Mouse (Mus musculus): ENCODE measurements around the gene H2-M10.2. TPM values are rescaled to one million over a fixed set of nuclear protein-coding genes. Genes with fewer than 3 reads are reported as not detected.

H2-M10.2 gene
- polyA plus RNA-seq, 1 experiment from 2014 or later, result not detected

DNA sequence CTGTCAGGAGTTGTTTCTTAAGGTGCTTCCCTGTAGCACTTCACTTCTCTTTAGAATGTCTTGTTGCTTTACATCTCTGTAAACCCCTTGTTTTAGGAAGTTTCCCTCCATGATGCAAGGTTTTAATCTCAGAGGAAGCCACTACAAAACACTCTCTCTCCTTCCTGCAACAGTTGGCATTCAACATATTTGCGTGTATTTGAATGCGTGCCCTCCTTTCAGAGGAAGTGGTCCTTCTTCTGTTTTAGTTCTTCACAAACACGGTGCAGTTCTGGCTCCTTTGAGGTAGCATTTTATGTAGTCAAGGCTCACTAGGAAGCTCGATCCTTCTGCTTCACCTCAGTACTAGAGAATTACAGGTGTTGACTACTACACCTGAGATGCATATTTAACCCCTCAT is 12.5 kb downstream of the H2-M10.2 start:
- Histone ChIP-seq H3K9me3 (replicated peaks; ENCODE audit: control insufficient read depth, low read length) (no peaks in the 10 kb centered on the region), H3K27me3 (ENCODE audit: control insufficient read depth, insufficient read depth, low read length) (no peaks in the 10 kb centered on the region)
- no peak for ATAC-seq (ENCODE audit: insufficient read depth, low FRiP score)

DNA sequence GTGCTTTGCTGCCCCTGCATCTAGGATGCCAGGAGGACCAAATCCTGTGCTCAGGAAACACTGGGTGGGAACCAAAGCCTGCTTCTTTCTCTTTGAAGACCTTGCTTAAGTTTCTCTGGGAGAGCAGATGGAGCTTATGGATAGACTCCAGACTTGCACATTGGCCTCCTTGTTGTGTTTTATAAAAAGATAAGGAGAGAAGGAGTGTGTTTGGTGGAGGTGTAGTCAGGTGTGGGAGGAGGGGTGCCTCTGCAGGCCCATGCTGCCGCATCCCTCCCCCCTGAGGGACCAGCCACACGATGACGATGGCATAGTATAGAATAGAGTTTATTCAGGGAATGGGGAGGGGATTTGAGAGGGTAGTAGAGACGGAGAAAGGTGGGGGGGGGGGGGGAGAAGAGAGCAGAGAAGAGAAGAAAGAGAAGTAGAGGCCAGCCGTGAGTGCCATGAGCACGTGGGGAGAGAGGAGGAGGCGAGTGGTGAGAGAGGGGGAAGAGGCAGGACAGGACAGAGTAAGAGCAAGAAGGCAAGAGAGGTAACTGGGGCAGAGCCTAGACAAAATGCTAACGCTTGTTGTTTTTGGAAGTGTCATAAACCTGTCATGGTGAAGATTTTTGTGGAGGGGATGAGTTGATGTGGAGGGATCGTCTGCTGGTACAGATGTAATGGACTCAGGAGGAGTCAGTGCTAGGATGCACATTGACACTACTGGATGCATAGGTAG is 13.5 kb downstream of the H2-M10.2 start:
- Histone ChIP-seq H3K27ac (ENCODE audit: low read length) (no peak overlapping the region), H3K9ac (ENCODE audit: low read length) (peak overlapping the region; percentile 99), H3K4me2 (ENCODE audit: low read depth, low read length) (peak overlapping the region; percentile 85), H3K4me1 (ENCODE audit: control insufficient read depth, insufficient read depth, low read length) (peaks cover 22% of the 10 kb centered on the region), H3K4me3 (replicated peaks; ENCODE audit: low read length) (peak overlapping the region; percentile 99), H3K36me3 (ENCODE audit: control insufficient read depth, insufficient read depth, low read length) (peaks cover 4% of the 10 kb centered on the region; the same call in 1 of the 2 replicates), H3K27me3 (ENCODE audit: control insufficient read depth, insufficient read depth, low read length) (no peaks in the 10 kb centered on the region), H3K9me3 (replicated peaks; ENCODE audit: control insufficient read depth, low read length) (no peaks in the 10 kb centered on the region)
- no peak for ATAC-seq (ENCODE audit: insufficient read depth, low FRiP score)
- 78% methylated on average over 9 of the region's 9 CpGs for WGBS

More for the DNA sequence above, 12.5 kb downstream of the H2-M10.2 start:
- Histone ChIP-seq H3K4me3 (replicated peaks; ENCODE audit: low read length) (no peak overlapping the region), H3K4me2 (ENCODE audit: low read depth, low read length) (no peak overlapping the region), H3K9ac (ENCODE audit: low read length) (no peak overlapping the region), H3K36me3 (ENCODE audit: control insufficient read depth, insufficient read depth, low read length) (peaks cover 4% of the 10 kb centered on the region; the same call in 1 of the 2 replicates), H3K4me1 (ENCODE audit: control insufficient read depth, insufficient read depth, low read length) (peaks cover 22% of the 10 kb centered on the region), H3K27ac (ENCODE audit: low read length) (no peak overlapping the region)
- WGBS, result 86% methylated on average over 4 of the region's 4 CpGs

DNA sequence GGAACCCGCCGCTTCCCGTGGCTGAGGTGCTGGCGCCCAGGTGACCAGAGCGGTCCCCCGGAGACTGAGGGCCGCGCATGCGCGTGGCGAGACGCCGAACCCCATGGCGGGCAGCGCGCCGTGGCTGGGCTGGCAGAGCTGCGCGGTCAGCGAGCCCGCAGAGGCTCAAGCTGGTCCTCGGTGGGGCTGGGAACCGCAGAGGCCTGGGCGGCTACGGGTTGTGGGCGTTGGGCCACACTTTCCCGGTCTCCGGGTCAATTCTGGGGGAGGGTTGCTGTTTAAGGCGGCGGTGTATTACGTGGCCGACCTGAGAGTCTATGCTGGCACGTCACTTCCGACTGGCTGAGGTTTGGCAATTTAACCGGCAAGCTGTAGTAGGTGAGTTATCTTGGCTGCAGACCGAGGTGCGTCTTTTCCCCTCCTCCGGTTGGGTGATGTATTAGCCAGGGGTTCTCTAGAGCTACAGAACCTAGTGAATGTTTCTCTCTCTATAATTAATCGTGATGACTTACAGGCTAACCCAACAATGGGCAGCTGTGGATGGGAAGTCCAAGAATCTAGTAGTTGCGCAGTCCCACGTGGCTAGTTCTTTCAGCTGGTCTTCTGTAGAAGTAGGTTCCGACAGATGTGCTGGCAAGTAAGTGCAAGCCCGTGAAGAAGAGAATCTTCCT is 14.6 kb downstream of the H2-M10.2 start, which contains the start of gene Trim39:
Trim39 (minus strand) TSS at position 662 of the 671 bp plus-strand sequence.
- no peaks in the 10 kb centered on the region for H3K27me3 ChIP-seq (ENCODE audit: control insufficient read depth, insufficient read depth, low read length)
- peak within 1 kb of the TSS; percentile 99 for H3K4me3 ChIP-seq (replicated peaks; ENCODE audit: low read length)
- peak within 1 kb of the TSS; percentile 99 for H3K9ac ChIP-seq (ENCODE audit: low read length)
- H3K4me2 ChIP-seq (ENCODE audit: low read depth, low read length), result peak within 1 kb of the TSS; percentile 85
- peaks cover 22% of the 10 kb centered on the region for H3K4me1 ChIP-seq (ENCODE audit: control insufficient read depth, insufficient read depth, low read length)
- H3K27ac ChIP-seq (ENCODE audit: low read length), result peak within 1 kb of the TSS; percentile 93
- WGBS, result under 1% methylated on average over 43 of the region's 43 CpGs
- no peaks in the 10 kb centered on the region for H3K9me3 ChIP-seq (replicated peaks; ENCODE audit: control insufficient read depth, low read length)
- H3K36me3 ChIP-seq (ENCODE audit: control insufficient read depth, insufficient read depth, low read length), result peaks cover 6% of the 10 kb centered on the region; the same call in 1 of the 2 replicates
- ATAC-seq (ENCODE audit: insufficient read depth, low FRiP score), result peak; percentile 87

DNA sequence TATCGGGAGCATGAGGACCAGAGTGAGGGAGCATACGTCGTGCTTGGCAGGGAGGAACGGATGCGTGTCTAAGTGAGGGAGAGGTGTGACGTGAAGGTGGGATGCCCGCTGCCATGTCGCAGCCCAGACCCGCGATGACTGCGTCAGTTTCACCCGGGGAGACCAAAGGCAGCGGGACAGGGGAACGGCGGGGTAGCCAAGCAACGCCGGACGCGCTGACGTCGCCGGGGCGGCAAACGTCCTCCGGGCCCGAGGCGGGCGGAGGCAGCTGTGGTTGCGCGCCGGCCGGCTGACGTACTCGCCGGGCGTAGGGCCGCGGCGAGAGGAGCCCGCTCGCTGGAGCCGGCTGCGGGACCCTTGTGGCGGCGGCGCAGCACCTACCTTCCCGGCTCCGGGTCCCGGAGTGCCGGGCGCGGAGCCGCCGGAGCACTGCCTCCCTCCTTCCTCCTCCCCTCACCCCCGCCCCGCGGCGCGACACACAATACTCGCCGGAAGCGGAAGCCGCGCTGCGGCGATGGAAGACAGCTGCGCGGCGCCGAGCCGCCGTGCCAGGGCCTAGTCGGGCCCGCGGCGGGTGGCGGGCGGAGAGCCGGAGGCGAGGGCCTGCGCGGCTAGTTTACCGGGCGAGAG is 15.2 kb downstream of the H2-M10.2 start:
- H3K4me1 ChIP-seq (ENCODE audit: control insufficient read depth, insufficient read depth, low read length), result peaks cover 22% of the 10 kb centered on the region
- peaks cover 7% of the 10 kb centered on the region; the same call in 1 of the 2 replicates for H3K36me3 ChIP-seq (ENCODE audit: control insufficient read depth, insufficient read depth, low read length)
- under 1% methylated on average over 71 of the region's 84 CpGs for WGBS
- peak overlapping the region; percentile 85 for H3K4me2 ChIP-seq (ENCODE audit: low read depth, low read length)
- H3K9ac ChIP-seq (ENCODE audit: low read length), result peak overlapping the region; percentile 99
- peak overlapping the region; percentile 99 for H3K4me3 ChIP-seq (replicated peaks; ENCODE audit: low read length)
- peak; percentile 94 for ATAC-seq (ENCODE audit: insufficient read depth, low FRiP score)
- no peaks in the 10 kb centered on the region for H3K9me3 ChIP-seq (replicated peaks; ENCODE audit: control insufficient read depth, low read length)
- H3K27me3 ChIP-seq (ENCODE audit: control insufficient read depth, insufficient read depth, low read length), result no peaks in the 10 kb centered on the region
- peak overlapping the region; percentile 93 for H3K27ac ChIP-seq (ENCODE audit: low read length)

DNA sequence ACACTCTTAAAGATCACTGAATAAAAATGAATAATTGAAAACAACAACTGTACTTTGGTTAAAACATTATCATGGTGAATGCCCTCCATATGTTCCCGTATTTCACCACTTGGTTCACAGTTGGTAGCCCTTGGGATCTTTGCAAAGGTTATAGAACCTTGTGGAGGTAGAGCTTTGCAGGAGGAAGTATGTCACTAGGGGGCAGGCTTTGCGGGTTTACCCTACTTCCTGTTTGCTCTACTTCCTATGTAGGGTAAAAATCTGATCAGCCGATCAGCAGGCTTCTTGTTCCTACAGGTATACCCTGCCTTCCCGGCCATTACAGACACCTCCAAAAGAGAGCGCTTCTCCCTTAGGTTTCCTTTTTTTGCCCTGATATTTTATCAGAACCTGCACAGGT is 20.5 kb downstream of the H2-M10.2 start:
- Histone ChIP-seq H3K36me3 (ENCODE audit: control insufficient read depth, insufficient read depth, low read length) (peaks cover 12% of the 10 kb centered on the region), H3K4me1 (ENCODE audit: control insufficient read depth, insufficient read depth, low read length) (peaks cover 3% of the 10 kb centered on the region), H3K4me2 (ENCODE audit: low read depth, low read length) (no peak overlapping the region), H3K27me3 (ENCODE audit: control insufficient read depth, insufficient read depth, low read length) (no peaks in the 10 kb centered on the region), H3K4me3 (replicated peaks; ENCODE audit: low read length) (no peak overlapping the region), H3K27ac (ENCODE audit: low read length) (no peak overlapping the region), H3K9ac (ENCODE audit: low read length) (no peak overlapping the region), H3K9me3 (replicated peaks; ENCODE audit: control insufficient read depth, low read length) (no peaks in the 10 kb centered on the region)
- ATAC-seq (ENCODE audit: insufficient read depth, low FRiP score), result no peak
- 72% methylated on average over 5 of the region's 5 CpGs for WGBS

DNA sequence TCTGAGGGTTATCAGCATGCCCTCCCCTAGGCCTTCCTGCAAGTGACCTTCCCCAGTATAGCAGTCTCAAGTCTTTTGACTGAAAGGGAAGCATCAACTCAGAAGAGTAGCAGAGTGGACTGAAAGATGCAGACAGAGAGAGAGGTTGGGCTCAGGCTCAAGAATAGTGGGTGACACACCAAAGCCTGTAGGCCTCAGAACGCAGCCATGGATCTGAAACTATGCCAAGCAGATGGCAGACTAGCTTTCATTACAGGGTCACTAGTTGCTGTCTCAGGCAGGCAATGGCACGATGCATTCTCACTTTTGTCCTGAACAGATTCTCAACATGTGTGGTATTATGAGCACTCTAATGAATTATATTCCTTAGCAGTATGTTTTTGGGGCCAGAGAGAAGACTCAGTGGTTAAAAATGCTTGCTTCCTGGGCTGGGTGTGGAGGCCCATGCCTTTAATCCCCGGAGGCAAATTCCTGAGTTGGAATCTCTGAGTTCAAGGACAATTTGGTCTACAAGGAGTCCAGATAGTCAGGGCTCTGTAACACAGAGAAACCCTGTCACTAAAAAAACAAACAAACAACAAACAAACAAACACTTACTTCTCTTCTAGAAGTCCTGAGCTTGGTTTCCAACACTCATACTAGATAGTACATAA is 21.9 kb downstream of the H2-M10.2 start:
- Histone ChIP-seq H3K4me3 (replicated peaks; ENCODE audit: low read length) (no peak overlapping the region), H3K4me2 (ENCODE audit: low read depth, low read length) (no peak overlapping the region), H3K9me3 (replicated peaks; ENCODE audit: control insufficient read depth, low read length) (no peaks in the 10 kb centered on the region), H3K9ac (ENCODE audit: low read length) (no peak overlapping the region), H3K36me3 (ENCODE audit: control insufficient read depth, insufficient read depth, low read length) (peaks cover 20% of the 10 kb centered on the region), H3K4me1 (ENCODE audit: control insufficient read depth, insufficient read depth, low read length) (no peaks in the 10 kb centered on the region), H3K27me3 (ENCODE audit: control insufficient read depth, insufficient read depth, low read length) (no peaks in the 10 kb centered on the region), H3K27ac (ENCODE audit: low read length) (no peak overlapping the region)
- WGBS, result 82% methylated on average over 3 of the region's 3 CpGs
- no peak for ATAC-seq (ENCODE audit: insufficient read depth, low FRiP score)

DNA sequence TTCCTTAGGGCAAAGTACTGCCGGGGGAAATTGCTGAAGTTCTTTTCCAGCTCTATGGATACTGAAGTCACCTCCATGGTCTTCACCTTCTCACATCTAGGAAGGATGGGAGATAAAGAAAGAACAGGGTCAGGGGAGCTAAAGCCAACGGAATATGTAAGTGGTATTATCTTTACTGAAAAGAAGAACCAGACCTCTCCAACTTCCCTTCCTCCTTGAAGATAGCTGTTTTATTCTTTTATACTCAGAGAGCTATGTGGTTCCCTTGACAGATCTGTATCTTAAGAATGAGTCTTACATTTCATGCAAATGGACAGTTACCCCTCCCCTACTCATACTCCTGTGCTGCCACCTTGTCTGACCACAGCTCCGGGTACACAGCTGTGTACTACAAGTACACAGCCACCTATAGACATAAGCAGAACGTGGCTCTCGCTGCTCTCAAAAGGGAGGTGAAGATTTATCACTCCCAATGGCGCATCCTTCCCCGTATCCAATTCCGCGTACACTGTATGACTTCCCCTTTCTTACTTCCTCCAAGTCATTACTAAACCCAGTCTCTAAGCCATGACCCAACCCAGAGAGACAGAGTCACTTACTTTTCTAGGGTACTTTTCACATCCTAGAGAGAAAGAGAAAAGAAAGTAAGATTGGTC is 24.7 kb downstream of the H2-M10.2 start:
- Histone ChIP-seq H3K4me1 (ENCODE audit: control insufficient read depth, insufficient read depth, low read length) (no peaks in the 10 kb centered on the region), H3K4me3 (replicated peaks; ENCODE audit: low read length) (no peak overlapping the region), H3K9me3 (replicated peaks; ENCODE audit: control insufficient read depth, low read length) (no peaks in the 10 kb centered on the region), H3K4me2 (ENCODE audit: low read depth, low read length) (no peak overlapping the region), H3K27ac (ENCODE audit: low read length) (no peak overlapping the region), H3K9ac (ENCODE audit: low read length) (no peak overlapping the region), H3K27me3 (ENCODE audit: control insufficient read depth, insufficient read depth, low read length) (no peaks in the 10 kb centered on the region), H3K36me3 (ENCODE audit: control insufficient read depth, insufficient read depth, low read length) (peaks cover 17% of the 10 kb centered on the region)
- WGBS, result 82% methylated on average over 9 of the region's 9 CpGs
- ATAC-seq (ENCODE audit: insufficient read depth, low FRiP score), result no peak

DNA sequence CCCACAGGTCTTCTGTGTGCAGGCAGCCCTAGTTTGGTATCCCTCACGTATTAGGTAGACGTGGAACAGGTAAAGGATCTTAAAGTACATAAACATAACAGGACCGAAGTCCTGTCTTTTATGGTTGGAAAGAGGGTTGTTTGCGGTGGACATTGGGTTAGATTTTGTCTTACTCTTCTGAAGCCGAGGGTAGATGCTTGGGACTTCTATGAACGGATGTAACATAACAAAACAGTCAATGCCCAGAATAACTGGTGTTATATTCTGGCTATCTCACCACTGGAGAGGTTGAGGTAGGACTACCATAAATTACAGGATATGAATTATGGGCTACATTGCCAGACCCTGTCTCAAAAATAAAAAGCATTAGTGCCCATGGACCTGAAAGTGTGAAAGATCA is 28.3 kb downstream of the H2-M10.2 start, which contains the start of gene Rpp21:
Rpp21 (minus strand) TSS at position 101 of the 400 bp plus-strand sequence.
- Histone ChIP-seq H3K4me2 (ENCODE audit: low read depth, low read length) (peak within 1 kb of the TSS; percentile 52), H3K27me3 (ENCODE audit: control insufficient read depth, insufficient read depth, low read length) (no peaks in the 10 kb centered on the region), H3K9ac (ENCODE audit: low read length) (peak within 1 kb of the TSS; percentile 83), H3K9me3 (replicated peaks; ENCODE audit: control insufficient read depth, low read length) (no peaks in the 10 kb centered on the region), H3K36me3 (ENCODE audit: control insufficient read depth, insufficient read depth, low read length) (peaks cover 14% of the 10 kb centered on the region; the same call in 1 of the 2 replicates), H3K27ac (ENCODE audit: low read length) (peak within 1 kb of the TSS; percentile 75), H3K4me3 (replicated peaks; ENCODE audit: low read length) (peak within 1 kb of the TSS; percentile 69), H3K4me1 (ENCODE audit: control insufficient read depth, insufficient read depth, low read length) (no peaks in the 10 kb centered on the region)
- no peak for ATAC-seq (ENCODE audit: insufficient read depth, low FRiP score)
- 41% methylated on average over 6 of the region's 6 CpGs for whole genome bisulfite sequencing

Measured in stomach, embryonic 16.5 days (tissue).